Mouse (Mus musculus) bone marrow, adult 2 months (tissue): ENCODE results near the gene Tmem63a.
"Not testable (repeated sequence)": the region's sequence is repeated elsewhere in the genome, so short reads cannot be mapped to it uniquely, and the experiment has no call there.

Source experiments
- CTCF ChIP-seq: fragments of 200-500 bp; IDR thresholded peaks from 2 replicates; pipeline ENCODE4 v1.5.1; 2011; ENCODE audit warnings: low read length, control low read depth; ENCODE audit not compliant: control insufficient read depth, insufficient read depth
- POLR2A ChIP-seq: fragments of 200-500 bp; IDR thresholded peaks from 2 replicates; pipeline ENCODE4 v1.6.1; 2011; ENCODE audit warnings: low read depth, mild to moderate bottlenecking, control low read depth, low read length, borderline replicate concordance; ENCODE audit not compliant: control insufficient read depth

DNA sequence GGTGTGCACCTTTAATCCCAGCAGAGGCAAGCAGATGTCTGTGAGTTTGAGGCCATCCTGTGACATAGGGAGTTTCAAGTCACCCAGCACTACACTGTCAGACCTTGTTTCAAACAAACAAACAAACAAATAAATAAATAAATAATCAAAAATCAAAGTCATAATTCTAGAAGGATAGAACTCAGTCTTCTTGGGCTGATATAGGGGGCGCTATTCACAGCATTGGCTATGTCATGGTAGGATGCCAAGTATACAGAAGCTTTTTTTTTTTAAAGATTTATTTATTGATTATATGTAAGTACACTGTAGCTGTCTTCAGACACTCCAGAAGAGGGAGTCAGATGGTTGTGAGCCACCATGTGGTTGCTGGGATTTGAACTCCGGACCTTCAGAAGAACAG lies 3.4 kb upstream of the Tmem63a start:
- not testable (repeated sequence) for TF ChIP-seq CTCF, POLR2A
